Mouse (Mus musculus): ENCODE measurements around the gene Commd7.

DNA sequence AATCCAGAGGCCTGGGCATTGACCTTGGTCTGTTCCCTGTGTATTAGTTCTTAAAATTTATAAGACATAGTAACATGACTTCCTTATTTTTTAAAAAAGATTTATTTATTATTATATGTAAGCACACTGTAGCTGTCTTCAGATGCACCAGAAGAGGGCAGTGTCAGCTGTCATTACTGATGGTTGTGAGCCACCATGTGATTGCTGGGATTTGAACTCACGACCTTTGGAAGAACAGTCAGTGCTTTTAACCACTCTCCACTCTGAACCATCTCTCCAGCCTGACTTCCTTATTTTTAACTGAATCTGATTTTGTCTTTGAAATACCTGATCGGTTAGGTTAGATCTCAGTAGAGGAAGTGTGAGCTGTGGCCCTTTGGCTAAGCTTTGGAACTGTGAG lies 40.0 kb upstream of the Commd7 start:
- no peak for TF ChIP-seq CTCF (IDR thresholded peaks at IDR 0.05; ENCODE audit: borderline replicate concordance, extremely low read depth, insufficient read depth, insufficient read length)
- no peak for TF ChIP-seq POLR2A (IDR thresholded peaks at IDR 0.05; ENCODE audit: borderline replicate concordance, extremely low read depth, insufficient read depth, insufficient read length, poor library complexity, severe bottlenecking)
